Mouse (Mus musculus): ENCODE measurements at regions not wholly inside any gene's neighbourhood (a gene's known extent, or its start where the extent isn't known, plus 50 kb on each side); places are given as distances from the start of the nearest gene placed in this dataset.
A peak's percentile ranks its signal among the peaks of the same experiment; 100 is the strongest.
"Not testable (repeated sequence)": the region's sequence is repeated elsewhere in the genome, so short reads cannot be mapped to it uniquely, and the experiment has no call there.

DNA sequence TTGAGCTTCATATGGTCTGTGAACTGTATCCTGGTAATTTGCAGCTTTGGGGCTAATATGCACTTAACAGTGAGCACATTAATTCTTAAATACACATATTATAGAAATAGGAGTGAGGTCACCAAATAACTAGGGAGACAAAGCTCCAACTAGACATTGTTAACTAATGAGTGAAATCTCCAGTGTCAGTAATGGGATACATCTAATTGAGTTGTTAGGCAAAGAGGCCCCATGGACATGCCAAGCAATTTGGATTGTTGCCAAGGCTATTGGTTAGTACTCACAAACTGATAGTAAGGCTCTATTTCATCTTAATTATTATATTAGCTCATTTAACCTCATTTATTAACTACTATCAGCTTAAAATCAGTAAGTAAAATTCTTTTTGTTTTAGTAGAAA lies 698.5 kb downstream of the Triml1 start:
- intact Hi-C loops (cut with DNase I) = no loop called here
- no peak for DNase-seq (ENCODE audit: extremely low spot score in 1 of 2, low spot score in 2 of 2)

DNA sequence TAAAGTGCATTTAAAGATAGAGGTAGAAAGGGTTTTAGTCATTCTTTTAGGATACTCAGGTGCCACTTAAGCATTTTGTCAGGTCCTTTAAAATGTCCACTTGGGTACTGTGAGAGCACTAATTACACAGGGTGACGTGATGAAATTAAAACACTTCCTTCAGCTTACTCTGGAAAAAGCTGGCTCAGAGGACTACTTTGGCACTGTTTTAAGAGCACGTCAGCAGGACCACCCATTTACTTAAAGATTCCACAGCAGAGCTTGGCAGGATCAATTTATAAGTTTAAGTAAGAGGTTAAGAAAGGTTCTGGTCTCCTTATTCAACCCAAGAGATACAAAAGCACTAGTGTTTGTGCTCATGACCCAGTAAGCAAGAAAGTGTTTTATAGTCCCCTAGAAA lies 738.7 kb downstream of the Triml1 start:
- intact Hi-C loops (cut with DNase I) = no loop called here
- DNase-seq (ENCODE audit: extremely low spot score in 1 of 2, low spot score in 2 of 2) = no peak

DNA sequence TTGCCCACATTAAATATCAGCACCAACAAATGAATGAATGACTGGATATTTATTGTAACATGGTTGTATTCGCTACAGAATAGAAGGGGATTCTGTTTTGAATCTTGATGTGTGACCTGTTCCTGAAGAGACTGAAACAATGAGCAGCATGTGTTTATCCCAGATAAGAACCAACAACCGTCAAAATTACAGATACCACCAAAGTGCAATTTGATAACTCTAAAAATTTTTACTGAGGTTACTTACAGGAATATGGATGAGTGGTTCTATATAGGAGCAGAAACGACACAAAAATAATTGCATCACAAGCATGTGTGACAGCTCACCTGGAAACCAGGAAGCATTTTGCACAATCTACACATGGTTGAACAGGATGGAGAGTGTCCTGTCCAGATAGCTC lies 744.4 kb downstream of the Triml1 start:
- intact Hi-C loops (cut with DNase I) = no loop called here
- no peak for DNase-seq (ENCODE audit: extremely low spot score in 1 of 2, low spot score in 2 of 2)

DNA sequence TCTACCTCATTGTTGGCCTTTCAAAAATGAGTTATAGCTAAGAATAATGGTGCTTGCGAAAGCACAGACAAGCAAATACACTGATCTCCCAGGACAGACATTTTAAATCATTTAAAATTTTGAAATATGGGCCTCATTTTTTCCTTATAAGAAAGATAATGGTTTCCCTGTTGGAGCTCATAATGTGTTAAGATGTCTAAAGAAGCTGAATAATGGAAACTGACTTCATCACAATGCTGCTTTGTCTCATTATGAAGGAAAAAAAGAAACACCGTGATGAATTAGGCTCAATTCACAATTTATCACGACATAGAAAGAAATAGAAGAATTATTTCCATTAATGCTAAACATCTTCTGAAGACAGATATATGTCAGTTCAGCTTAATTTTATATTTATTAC lies 752.5 kb downstream of the Triml1 start:
- intact Hi-C loops (cut with DNase I) = no loop called here
- no peak for DNase-seq (ENCODE audit: extremely low spot score in 1 of 2, low spot score in 2 of 2)

DNA sequence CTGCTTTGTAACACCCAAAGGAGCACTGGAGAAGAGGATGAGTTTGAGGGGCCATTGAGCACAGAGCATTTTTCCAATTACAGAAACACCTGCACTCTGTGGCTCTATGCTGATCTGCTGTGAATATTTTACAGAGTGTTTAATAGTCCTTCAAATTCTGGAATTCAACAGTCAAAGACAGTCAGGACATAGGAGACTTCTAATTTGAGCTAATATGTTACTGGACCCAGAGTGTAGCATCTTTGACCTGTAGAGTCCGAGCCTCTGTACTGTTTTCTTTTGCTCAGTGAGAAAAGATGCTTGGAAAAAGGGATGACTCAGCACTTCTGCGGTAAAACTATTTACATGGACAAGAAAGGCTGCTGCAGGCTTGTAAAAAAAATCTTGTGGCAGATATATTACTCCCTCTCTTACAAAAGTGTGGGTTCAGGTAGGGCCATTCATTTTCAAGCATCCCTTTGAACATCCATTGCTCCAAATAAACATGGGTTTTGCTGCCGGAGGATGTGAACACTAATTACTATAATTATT lies 793.1 kb downstream of the Triml1 start:
- DNase-seq (ENCODE audit: extremely low spot score in 1 of 2, low spot score in 2 of 2) = no peak
- intact Hi-C loops (cut with DNase I) = no loop called here

DNA sequence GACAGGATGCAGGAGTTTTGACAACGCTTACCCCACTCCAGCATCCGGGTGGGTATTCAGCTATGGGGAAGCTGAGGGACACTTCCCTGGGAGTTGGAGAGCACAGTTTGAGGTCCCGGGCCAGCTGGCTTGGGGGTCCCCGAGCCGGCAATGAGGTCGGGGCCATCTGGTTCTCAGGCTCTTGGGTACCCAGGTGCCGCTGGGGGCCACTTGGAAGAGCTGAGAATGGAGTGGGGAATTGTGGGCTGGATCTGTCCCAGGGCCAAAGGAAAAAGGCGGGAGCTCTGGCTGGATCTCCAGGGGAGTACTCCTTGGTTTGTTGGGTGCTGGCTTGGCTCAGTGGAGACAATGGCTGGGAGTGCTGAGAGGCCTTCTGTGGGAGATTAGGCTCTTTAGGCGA lies 806.6 kb downstream of the Triml1 start:
- intact Hi-C loops (cut with DNase I) = no loop called here
- DNase-seq (ENCODE audit: extremely low spot score in 1 of 2, low spot score in 2 of 2) = no peak

GRCm38 (mm10) chr8:42324663-42325062 lies 816.6 kb downstream of the Triml1 start:
- intact Hi-C loops (cut with DNase I) = no loop called here
- peak in 1 of 2 experiments; percentile 8 for DNase-seq (ENCODE audit: extremely low spot score in 1 of 2, low spot score in 2 of 2)

- no peak for DNase-seq (ENCODE audit: extremely low spot score in 1 of 2, low spot score in 2 of 2)
- intact Hi-C loops (cut with DNase I) = no loop called here
Measured at GRCm38 (mm10) chr8:42322862-42323261, 818.4 kb downstream of the Triml1 start.

DNA sequence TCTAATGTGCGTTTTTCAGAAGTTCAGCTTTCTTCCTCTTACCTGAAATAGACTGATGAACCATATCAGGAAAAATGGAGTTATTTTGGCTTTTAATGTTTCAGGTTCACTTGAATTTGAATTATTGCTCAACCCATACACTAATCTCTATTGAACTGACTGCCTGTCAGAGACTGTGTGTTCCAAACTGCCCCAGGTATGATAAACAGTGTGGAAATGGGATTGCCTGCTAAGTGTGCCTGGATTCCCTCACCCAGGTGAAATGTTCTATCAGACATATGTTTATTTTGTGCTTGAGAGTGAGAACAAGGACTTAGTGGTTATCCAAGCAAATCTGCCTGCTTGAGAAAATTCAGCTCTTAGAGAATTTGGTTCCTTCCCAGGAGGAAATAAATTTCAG lies 830.2 kb downstream of the Triml1 start:
- intact Hi-C loops (cut with DNase I) = no loop called here
- DNase-seq (ENCODE audit: extremely low spot score in 1 of 2, low spot score in 2 of 2) = no peak

DNA sequence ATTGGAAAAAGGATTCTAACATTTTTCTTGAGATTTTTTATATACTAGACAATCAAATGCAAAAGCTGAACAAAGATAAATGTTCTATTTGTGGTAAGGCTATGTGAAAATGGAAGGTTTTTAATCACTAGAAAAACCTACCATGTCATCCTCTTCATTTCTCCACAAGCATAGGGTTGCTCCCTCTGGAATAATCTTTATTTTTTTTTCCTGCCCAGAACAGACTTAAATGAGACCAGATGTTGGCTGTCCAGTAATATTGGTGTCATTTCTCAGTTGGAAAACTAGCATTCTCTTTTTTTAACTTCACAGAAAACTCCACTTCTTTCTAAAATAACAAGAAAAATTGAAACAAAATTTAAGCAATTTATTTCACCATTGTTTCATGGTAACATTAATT lies 849.9 kb downstream of the Triml1 start:
- intact Hi-C loops (cut with DNase I) = no loop called here
- no peak for DNase-seq (ENCODE audit: extremely low spot score in 1 of 2, low spot score in 2 of 2)

- no peak for DNase-seq (ENCODE audit: extremely low spot score in 1 of 2, low spot score in 2 of 2)
- intact Hi-C loops (cut with DNase I) = no loop called here
Measured at GRCm38 (mm10) chr8:42282011-42282410, 859.3 kb downstream of the Triml1 start.

DNA sequence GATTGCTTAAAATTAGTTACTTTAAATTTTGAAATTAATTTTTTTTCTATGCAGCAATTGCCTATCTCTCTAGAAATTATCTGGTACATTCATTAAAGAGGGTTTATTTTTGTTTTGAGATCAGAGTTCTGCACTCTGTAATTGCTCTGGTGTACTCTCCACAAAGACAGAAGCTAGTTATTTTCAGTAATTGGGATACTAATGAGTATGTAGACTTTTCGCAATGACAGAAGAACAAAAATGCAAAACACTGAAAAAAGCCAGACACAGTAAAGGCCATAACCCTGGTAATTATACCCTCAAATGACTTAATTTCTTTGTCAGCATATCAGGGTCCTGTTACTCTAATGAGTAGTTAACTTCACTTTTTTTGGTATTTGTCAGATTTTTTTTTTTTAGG lies 836.5 kb upstream of the Frg1 start:
- intact Hi-C loops (cut with DNase I) = no loop called here
- no peak for DNase-seq (ENCODE audit: extremely low spot score in 1 of 2, low spot score in 2 of 2)

DNA sequence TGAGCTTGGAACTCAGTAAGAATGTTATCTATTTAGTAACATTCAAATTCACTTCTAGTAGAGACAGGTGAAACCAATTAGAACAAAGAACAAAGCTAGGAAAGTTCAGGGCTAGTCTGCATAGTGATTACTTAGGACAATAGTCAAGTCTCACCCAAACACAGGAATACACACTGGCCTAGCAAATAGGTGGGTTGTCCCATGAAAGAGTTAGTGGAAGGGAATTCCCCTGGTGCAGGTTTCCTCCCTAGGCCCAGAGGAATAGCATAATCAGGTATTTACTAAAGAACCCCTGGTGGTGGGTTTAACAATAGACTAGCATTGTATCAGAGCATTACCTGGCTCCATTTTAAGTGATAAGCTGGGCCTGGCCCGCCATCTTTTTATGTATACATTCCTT lies 825.4 kb upstream of the Frg1 start:
- DNase-seq (ENCODE audit: extremely low spot score in 1 of 2, low spot score in 2 of 2); intact Hi-C loops (cut with DNase I): not testable (repeated sequence)

DNA sequence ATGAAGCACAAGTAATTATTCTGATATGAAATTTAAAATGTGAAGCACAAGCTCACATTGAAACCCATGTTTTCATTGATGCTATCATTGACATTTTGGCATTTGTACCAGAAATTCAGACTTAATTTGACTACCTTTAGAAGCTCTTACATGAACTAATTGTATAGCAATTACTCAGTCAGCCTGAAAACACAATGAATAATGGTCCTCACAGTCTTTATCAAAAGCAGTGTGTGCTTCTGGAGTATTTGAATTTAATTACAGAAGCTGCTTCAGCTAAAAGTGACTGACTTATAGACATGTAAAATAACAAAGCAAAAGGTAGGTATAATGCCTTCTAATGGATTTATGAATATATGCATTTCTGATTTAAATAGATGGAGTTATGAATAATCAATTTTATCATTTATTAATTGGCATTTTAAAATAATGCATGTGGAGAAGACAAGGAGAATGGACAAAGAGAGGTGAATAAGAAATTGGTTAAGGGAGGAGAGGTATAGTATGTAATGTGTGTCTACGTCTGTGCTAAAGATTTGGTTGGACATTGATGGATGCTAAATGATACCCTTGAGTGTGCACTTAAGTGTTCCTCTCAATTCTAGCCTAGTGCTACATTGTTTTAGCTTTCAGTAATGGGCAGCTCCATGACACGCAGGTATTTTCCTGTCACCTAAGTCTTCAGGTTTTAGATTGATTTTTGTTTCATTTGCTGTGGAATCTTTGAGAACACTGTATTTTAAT lies 803.2 kb upstream of the Frg1 start:
- intact Hi-C loops (cut with DNase I) = no loop called here
- DNase-seq (ENCODE audit: extremely low spot score in 1 of 2, low spot score in 2 of 2) = no peak

- intact Hi-C loops (cut with DNase I) = no loop called here
- peak in 1 of 2 experiments; percentile 1 for DNase-seq (ENCODE audit: extremely low spot score in 1 of 2, low spot score in 2 of 2)
Measured at GRCm38 (mm10) chr8:42210943-42211342, 794.1 kb upstream of the Frg1 start.

GRCm38 (mm10) chr8:42209989-42210388 lies 793.1 kb upstream of the Frg1 start:
- intact Hi-C loops (cut with DNase I) = no loop called here
- no peak for DNase-seq (ENCODE audit: extremely low spot score in 1 of 2, low spot score in 2 of 2)

DNA sequence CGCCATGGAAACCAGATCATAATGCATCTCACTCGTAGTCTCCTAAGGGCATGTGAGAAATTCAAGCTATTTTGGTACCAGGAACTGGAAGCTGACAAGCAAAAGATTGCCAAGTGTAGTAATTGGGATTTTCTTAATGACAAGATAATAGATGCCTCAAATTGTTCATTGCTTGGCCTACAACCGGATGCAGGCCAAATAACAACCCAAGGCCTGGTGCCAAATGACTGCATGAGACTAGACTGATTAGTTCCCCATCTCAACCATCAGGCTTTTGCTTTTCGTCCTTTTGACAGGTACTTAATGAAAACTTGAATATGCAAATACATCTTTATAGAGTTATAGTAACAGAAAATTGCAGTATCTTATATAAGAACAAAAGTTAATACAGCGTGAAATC lies 780.4 kb upstream of the Frg1 start:
- DNase-seq (ENCODE audit: extremely low spot score in 1 of 2, low spot score in 2 of 2) = no peak
- intact Hi-C loops (cut with DNase I) = no loop called here

- intact Hi-C loops (cut with DNase I) = no loop called here
- no peak for DNase-seq (ENCODE audit: extremely low spot score in 1 of 2, low spot score in 2 of 2)
Measured at GRCm38 (mm10) chr8:42193902-42194550, 777.2 kb upstream of the Frg1 start.

GRCm38 (mm10) chr8:42187083-42187482 lies 770.2 kb upstream of the Frg1 start:
- DNase-seq (ENCODE audit: extremely low spot score in 1 of 2, low spot score in 2 of 2) = no peak
- intact Hi-C loops (cut with DNase I) = no loop called here

GRCm38 (mm10) chr8:42183288-42183878 lies 766.5 kb upstream of the Frg1 start:
- intact Hi-C loops (cut with DNase I) = no loop called here
- DNase-seq (ENCODE audit: extremely low spot score in 1 of 2, low spot score in 2 of 2) = no peak
